Mouse (Mus musculus) gastrocnemius, postnatal 36 days (tissue): ENCODE data around the gene Lrit3. TPM values are rescaled to one million over a fixed set of nuclear protein-coding genes. Genes with fewer than 3 reads are reported as not detected.
"Not testable (repeated sequence)": the region's sequence is repeated elsewhere in the genome, so short reads cannot be mapped to it uniquely, and the experiment has no call there.

ENCODE experiments used
- DNase-seq, 2 experiments: peaks; one replicate each; pipeline ENCODE4 v3.0.0; 2022
- intact Hi-C: fragments of 180-260 bp; cut with DNase I; formaldehyde crosslinking; loops from one replicate; pipeline ENCODE4 v1.15.1; 2025
- total RNA-seq, 2 experiments: library from RNA; stranded (reverse); gene quantifications; 2 replicates each; pipeline ENCODE4 v1.2.3; 2021

The Lrit3 gene
- total RNA-seq, 2 experiments from 2014 or later: not detected

- intact Hi-C loops: no loop called here
Measured at GRCm38 (mm10) chr3:129793801-129794200, 10.0 kb downstream of the Lrit3 start.

GRCm38 (mm10) chr3:129782746-129783145 is 21.1 kb downstream of the Lrit3 start:
- intact Hi-C loops: no loop called here
- no peak for DNase-seq

More at GRCm38 (mm10) chr3:129793801-129794200, 10.0 kb downstream of the Lrit3 start:
- DNase-seq: no peak

- intact Hi-C loops: no loop called here
- DNase-seq: no peak
Measured at GRCm38 (mm10) chr3:129781435-129781834, 22.4 kb downstream of the Lrit3 start.

- intact Hi-C loops: no loop called here
- DNase-seq: no peak
Measured at GRCm38 (mm10) chr3:129771210-129771609, 32.6 kb downstream of the Lrit3 start.

GRCm38 (mm10) chr3:129766971-129767794 is 36.6 kb downstream of the Lrit3 start:
- intact Hi-C loops: no loop called here
- no peak for DNase-seq

- intact Hi-C loops: no loop called here
Measured at GRCm38 (mm10) chr3:129766106-129766505, 37.7 kb downstream of the Lrit3 start.

GRCm38 (mm10) chr3:129757599-129757998 is 46.2 kb downstream of the Lrit3 start:
- intact Hi-C loops, DNase-seq: not testable (repeated sequence)

More at GRCm38 (mm10) chr3:129766106-129766505, 37.7 kb downstream of the Lrit3 start:
- DNase-seq: no peak

- no peak for DNase-seq
- intact Hi-C loops: no loop called here
Measured at GRCm38 (mm10) chr3:129754650-129755604, 48.9 kb downstream of the Lrit3 start, which contains the start of gene Egf. Gene Egf (minus strand): TSS chr3:129755316.

- intact Hi-C loops: no loop called here
- DNase-seq: no peak
Measured at GRCm38 (mm10) chr3:129744803-129745202, 59.0 kb downstream of the Lrit3 start.

- intact Hi-C loops: no loop called here
- DNase-seq: no peak
Measured at GRCm38 (mm10) chr3:129742781-129743180, 61.0 kb downstream of the Lrit3 start.

GRCm38 (mm10) chr3:129738291-129739183 is 65.3 kb downstream of the Lrit3 start:
- DNase-seq: no peak
- intact Hi-C loops: no loop called here

Other genes starting within 250 kb of the Lrit3 start
- gene Egf, start 48.7 kb downstream of the Lrit3 start, total RNA-seq: 10 to 100 TPM; 19.2 to 24.8 TPM
- not detected for gene Rrh, start 18.6 kb upstream of the Lrit3 start, total RNA-seq
- 10 to 100 TPM; 13.0 to 22.0 TPM for gene Gar1, start 27.4 kb upstream of the Lrit3 start, total RNA-seq
- gene Cfi, start 31.9 kb upstream of the Lrit3 start, total RNA-seq: under 1 TPM in 1 of 2 experiments, not detected in 1; 0.31 TPM
- 100 to 1,000 TPM in 1 of 2 experiments, 10 to 100 TPM in 1; 75.8 to 100 TPM for gene Pla2g12a, start 74.6 kb upstream of the Lrit3 start, total RNA-seq
- 1 to 10 TPM; 3.8 to 4.6 TPM for gene Casp6, start 97.4 kb upstream of the Lrit3 start, total RNA-seq
- under 1 TPM; 0.69 to 0.97 TPM for gene Mcub, start 166.2 kb upstream of the Lrit3 start, total RNA-seq